Mouse (Mus musculus): Measurements from ENCODE around the gene Hecw2. TPM values are rescaled to one million over a fixed set of nuclear protein-coding genes. Genes with fewer than 3 reads are reported as not detected.

Hecw2 gene
- polyA plus RNA-seq, 1 experiment = 6.6 TPM

- H3K4me1 ChIP-seq (ENCODE audit: control insufficient read depth, insufficient read depth, low read length) = no peaks in the 10 kb centered on the region
- no peak for DNase-seq
- no peak for TF ChIP-seq CTCF (conservative IDR thresholded peaks at IDR 0.05; ENCODE audit: insufficient read depth, insufficient read length, low read depth, low read length)
- no peak for TF ChIP-seq POLR2A (IDR thresholded peaks at IDR 0.05; ENCODE audit: low read depth, low read length)
- no peaks in the 10 kb centered on the region for H3K36me3 ChIP-seq (ENCODE audit: control insufficient read depth, insufficient read depth, low read length)
- WGBS = 79% methylated on average over 1 of the region's 1 CpGs
- H3K27me3 ChIP-seq (replicated peaks; ENCODE audit: control insufficient read depth, insufficient read depth, low read length) = no peaks in the 10 kb centered on the region
- H3K4me3 ChIP-seq (ENCODE audit: insufficient read depth, low read depth, low read length) = no peak overlapping the region
- H3K27ac ChIP-seq (ENCODE audit: insufficient read depth, low read depth, low read length) = no peak overlapping the region
Measured at GRCm38 (mm10) chr1:54068248-54068647, 126.7 kb downstream of the Hecw2 start.

- Histone ChIP-seq H3K4me3 (ENCODE audit: insufficient read depth, low read depth, low read length) (no peak overlapping the region), H3K36me3 (ENCODE audit: control insufficient read depth, insufficient read depth, low read length) (no peaks in the 10 kb centered on the region), H3K4me1 (ENCODE audit: control insufficient read depth, insufficient read depth, low read length) (no peaks in the 10 kb centered on the region), H3K27ac (ENCODE audit: insufficient read depth, low read depth, low read length) (no peak overlapping the region), H3K27me3 (replicated peaks; ENCODE audit: control insufficient read depth, insufficient read depth, low read length) (no peaks in the 10 kb centered on the region)
- DNase-seq = no peak
- 85% methylated on average over 1 of the region's 1 CpGs for WGBS
- TF ChIP-seq POLR2A (IDR thresholded peaks at IDR 0.05; ENCODE audit: low read depth, low read length) (no peak), CTCF (conservative IDR thresholded peaks at IDR 0.05; ENCODE audit: insufficient read depth, insufficient read length, low read depth, low read length) (no peak)
Measured at GRCm38 (mm10) chr1:54065434-54065833, 129.5 kb downstream of the Hecw2 start.

- TF ChIP-seq POLR2A (IDR thresholded peaks at IDR 0.05; ENCODE audit: low read depth, low read length) = no peak
- TF ChIP-seq CTCF (conservative IDR thresholded peaks at IDR 0.05; ENCODE audit: insufficient read depth, insufficient read length, low read depth, low read length) = no peak
- no peaks in the 10 kb centered on the region for H3K36me3 ChIP-seq (ENCODE audit: control insufficient read depth, insufficient read depth, low read length)
Measured at GRCm38 (mm10) chr1:54061078-54061477, 133.9 kb downstream of the Hecw2 start.

DNA sequence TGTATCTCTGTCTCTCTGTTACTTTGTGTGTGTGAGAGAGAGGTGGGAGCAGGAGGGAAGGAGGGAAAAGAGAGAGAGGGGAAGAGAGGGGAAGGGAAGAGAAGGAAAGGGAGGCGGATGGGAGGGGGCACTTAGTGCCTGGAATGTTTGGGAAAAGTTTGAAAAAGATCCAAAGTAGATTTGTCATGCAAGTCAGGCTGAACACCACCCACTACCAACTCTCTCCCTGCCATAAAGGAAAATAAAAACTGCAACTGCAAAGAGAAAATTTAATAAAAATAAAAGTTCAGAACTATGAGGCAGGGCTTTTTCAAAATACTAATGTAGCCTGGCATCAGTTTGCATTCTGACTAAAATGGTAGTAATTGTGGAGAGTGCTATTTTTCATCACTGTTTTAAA is 135.2 kb downstream of the Hecw2 start:
- Histone ChIP-seq H3K27me3 (replicated peaks; ENCODE audit: control insufficient read depth, insufficient read depth, low read length) (no peaks in the 10 kb centered on the region), H3K36me3 (ENCODE audit: control insufficient read depth, insufficient read depth, low read length) (no peaks in the 10 kb centered on the region), H3K4me3 (ENCODE audit: insufficient read depth, low read depth, low read length) (no peak overlapping the region), H3K4me1 (ENCODE audit: control insufficient read depth, insufficient read depth, low read length) (no peaks in the 10 kb centered on the region), H3K27ac (ENCODE audit: insufficient read depth, low read depth, low read length) (no peak overlapping the region)
- no peak for DNase-seq
- WGBS = 81% methylated on average over 1 of the region's 1 CpGs
- TF ChIP-seq POLR2A (IDR thresholded peaks at IDR 0.05; ENCODE audit: low read depth, low read length) = no peak
- TF ChIP-seq CTCF (conservative IDR thresholded peaks at IDR 0.05; ENCODE audit: insufficient read depth, insufficient read length, low read depth, low read length) = no peak

More at GRCm38 (mm10) chr1:54061078-54061477, 133.9 kb downstream of the Hecw2 start:
- Histone ChIP-seq H3K4me1 (ENCODE audit: control insufficient read depth, insufficient read depth, low read length) (no peaks in the 10 kb centered on the region), H3K27me3 (replicated peaks; ENCODE audit: control insufficient read depth, insufficient read depth, low read length) (no peaks in the 10 kb centered on the region), H3K27ac (ENCODE audit: insufficient read depth, low read depth, low read length) (no peak overlapping the region), H3K4me3 (ENCODE audit: insufficient read depth, low read depth, low read length) (no peak overlapping the region)
- WGBS = 92% methylated on average over 2 of the region's 2 CpGs
- DNase-seq = no peak

- TF ChIP-seq POLR2A (IDR thresholded peaks at IDR 0.05; ENCODE audit: low read depth, low read length) = no peak
- TF ChIP-seq CTCF (conservative IDR thresholded peaks at IDR 0.05; ENCODE audit: insufficient read depth, insufficient read length, low read depth, low read length) = no peak
- Histone ChIP-seq H3K36me3 (ENCODE audit: control insufficient read depth, insufficient read depth, low read length) (no peaks in the 10 kb centered on the region), H3K27ac (ENCODE audit: insufficient read depth, low read depth, low read length) (no peak overlapping the region), H3K27me3 (replicated peaks; ENCODE audit: control insufficient read depth, insufficient read depth, low read length) (no peaks in the 10 kb centered on the region), H3K4me3 (ENCODE audit: insufficient read depth, low read depth, low read length) (no peak overlapping the region), H3K4me1 (ENCODE audit: control insufficient read depth, insufficient read depth, low read length) (no peaks in the 10 kb centered on the region)
- DNase-seq = no peak
Measured at GRCm38 (mm10) chr1:54052771-54053170, 142.2 kb downstream of the Hecw2 start.

DNA sequence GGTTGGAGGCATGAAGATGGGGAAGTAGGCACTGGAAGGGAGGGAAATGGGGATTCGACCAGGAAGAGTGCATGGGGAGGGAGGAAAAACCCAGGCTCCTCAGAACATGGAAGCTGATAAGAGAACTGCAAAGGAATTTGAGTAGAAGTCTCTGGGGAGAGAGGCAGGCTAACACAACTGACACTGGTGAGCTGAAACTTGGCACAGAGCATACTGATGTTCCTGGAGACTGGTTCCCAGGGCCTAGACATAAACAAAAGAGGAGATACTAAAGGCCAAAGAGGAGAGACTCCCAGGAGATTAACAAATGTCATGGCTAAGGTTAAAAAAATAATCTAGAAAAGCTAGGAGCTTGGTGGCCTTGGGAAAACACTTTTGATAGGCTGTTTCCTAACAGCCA is 148.0 kb downstream of the Hecw2 start:
- WGBS = 62% methylated on average over 1 of the region's 1 CpGs
- Histone ChIP-seq H3K4me1 (ENCODE audit: control insufficient read depth, insufficient read depth, low read length) (no peaks in the 10 kb centered on the region), H3K4me3 (ENCODE audit: insufficient read depth, low read depth, low read length) (no peak overlapping the region), H3K36me3 (ENCODE audit: control insufficient read depth, insufficient read depth, low read length) (no peaks in the 10 kb centered on the region), H3K27me3 (replicated peaks; ENCODE audit: control insufficient read depth, insufficient read depth, low read length) (no peaks in the 10 kb centered on the region), H3K27ac (ENCODE audit: insufficient read depth, low read depth, low read length) (no peak overlapping the region)
- TF ChIP-seq POLR2A (IDR thresholded peaks at IDR 0.05; ENCODE audit: low read depth, low read length) (no peak), CTCF (conservative IDR thresholded peaks at IDR 0.05; ENCODE audit: insufficient read depth, insufficient read length, low read depth, low read length) (no peak)
- DNase-seq = peak; percentile 57

GRCm38 (mm10) chr1:54039062-54039461 is 155.9 kb downstream of the Hecw2 start:
- DNase-seq = peak; percentile 57

More at GRCm38 (mm10) chr1:54039062-54039461, 155.9 kb downstream of the Hecw2 start:
- 23% methylated on average over 2 of the region's 2 CpGs for WGBS
- no peaks in the 10 kb centered on the region for H3K36me3 ChIP-seq (ENCODE audit: control insufficient read depth, insufficient read depth, low read length)
- H3K27me3 ChIP-seq (replicated peaks; ENCODE audit: control insufficient read depth, insufficient read depth, low read length) = no peaks in the 10 kb centered on the region
- TF ChIP-seq CTCF (conservative IDR thresholded peaks at IDR 0.05; ENCODE audit: insufficient read depth, insufficient read length, low read depth, low read length) (peak; percentile 54), POLR2A (IDR thresholded peaks at IDR 0.05; ENCODE audit: low read depth, low read length) (no peak)
- no peak overlapping the region for H3K27ac ChIP-seq (ENCODE audit: insufficient read depth, low read depth, low read length)
- H3K4me1 ChIP-seq (ENCODE audit: control insufficient read depth, insufficient read depth, low read length) = no peaks in the 10 kb centered on the region
- H3K4me3 ChIP-seq (ENCODE audit: insufficient read depth, low read depth, low read length) = no peak overlapping the region

Measured in kidney, adult 2 months (tissue).